Mouse (Mus musculus): Measurements from ENCODE around the gene Zbed3.

DNA sequence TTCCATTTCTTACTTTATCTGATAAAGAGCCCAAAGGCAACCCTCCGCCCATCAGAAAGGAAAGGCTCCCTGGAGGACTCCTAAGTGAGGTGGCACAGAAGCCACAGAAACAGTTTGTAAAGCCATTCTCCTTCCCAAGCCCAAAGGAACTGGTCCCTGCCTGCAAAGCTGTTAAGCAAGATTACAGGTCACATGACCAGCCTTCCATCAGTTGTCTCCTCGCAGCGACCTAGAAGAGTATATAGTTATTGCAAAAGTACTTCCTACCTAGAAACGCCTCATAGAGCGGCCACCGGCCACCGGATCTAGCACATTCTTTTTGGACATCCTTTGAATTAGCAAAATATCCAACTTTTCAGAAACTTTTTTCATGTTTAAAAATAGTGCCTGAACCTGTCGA is 20.1 kb downstream of the Zbed3 start:
- TF ChIP-seq E2F4 (IDR thresholded peaks at IDR 0.05; ENCODE audit: insufficient read depth) (no peak), POLR2A (IDR thresholded peaks at IDR 0.05; ENCODE audit: insufficient read length, low read depth) (no peak), MYOD1 (IDR thresholded peaks at IDR 0.05; ENCODE audit: control insufficient read depth in 1 of 3, insufficient read length in 2 of 3, low read depth in 2 of 3) (no peak), USF1 (IDR thresholded peaks at IDR 0.05; ENCODE audit: low read depth) (no peak), MAX (IDR thresholded peaks at IDR 0.05; ENCODE audit: low read depth) (no peak), MYOG (IDR thresholded peaks at IDR 0.05; ENCODE audit: control insufficient read depth in 1 of 3, insufficient read depth in 1 of 3, insufficient read length in 2 of 3, low read depth in 2 of 3) (no peak), TCF12 (IDR thresholded peaks at IDR 0.05; ENCODE audit: insufficient read depth, poor library complexity, severe bottlenecking) (no peak), POLR2AphosphoS2 (IDR thresholded peaks at IDR 0.05; ENCODE audit: insufficient read length, low read depth) (no peak)

Measured in myocyte (in vitro differentiated cells).